Mouse (Mus musculus) liver, adult 2 months (tissue): Measurements from ENCODE around the gene Cd247. TPM values are rescaled to one million over a fixed set of nuclear protein-coding genes. Genes with fewer than 3 reads are reported as not detected.

Source experiments
- DNase-seq: peaks from one replicate; pipeline ENCODE4 v3.0.0-alpha.2; 2011; ENCODE audit warnings: low read depth, low spot score; ENCODE audit errors: extremely low read depth
- H3K27ac ChIP-seq: fragments of 200-500 bp; replicated peaks from 2 replicates; pipeline ENCODE4 v1.5.1; 2012; ENCODE audit warnings: low read depth, mild to moderate bottlenecking, control low read depth, inconsistent platforms, low read length; ENCODE audit not compliant: insufficient read depth
- H3K27me3 ChIP-seq: fragments of 200-500 bp; 2 replicates; pipeline ENCODE4 v1.6.1; 2012; ENCODE audit warnings: mild to moderate bottlenecking, moderate library complexity, low read length, inconsistent platforms; ENCODE audit not compliant: control insufficient read depth, insufficient read depth
- H3K36me3 ChIP-seq: fragments of 200-500 bp; 2 replicates; pipeline ENCODE4 v1.6.1; 2012; ENCODE audit warnings: low read length, inconsistent platforms; ENCODE audit not compliant: control insufficient read depth, insufficient read depth
- H3K4me1 ChIP-seq: fragments of 200-500 bp; 2 replicates; pipeline ENCODE4 v1.6.1; 2011; ENCODE audit warnings: low read length; ENCODE audit not compliant: control insufficient read depth, insufficient read depth
- H3K4me3 ChIP-seq: fragments of 200-500 bp; 2 replicates; pipeline ENCODE4 v1.5.1; 2011; ENCODE audit warnings: low read depth, mild to moderate bottlenecking, control low read depth, low read length, moderate library complexity; ENCODE audit not compliant: insufficient read depth
- H3K79me2 ChIP-seq: fragments of 200-500 bp; 2 replicates; pipeline ENCODE4 v1.6.1; 2012; ENCODE audit warnings: inconsistent platforms, mild to moderate bottlenecking, low read length, moderate library complexity; ENCODE audit not compliant: control insufficient read depth, insufficient read depth
- H3K9ac ChIP-seq: fragments of 200-500 bp; 2 replicates; pipeline ENCODE4 v1.6.1; 2012; ENCODE audit warnings: low read depth, mild to moderate bottlenecking, control low read depth, inconsistent platforms, low read length
- CTCF ChIP-seq: fragments of 200-500 bp; IDR thresholded peaks from 2 replicates; pipeline ENCODE4 v1.5.1; 2011; ENCODE audit warnings: low read depth, low read length, control low read depth
- POLR2A ChIP-seq: fragments of 200-500 bp; IDR thresholded peaks from 2 replicates; pipeline ENCODE4 v1.6.1; 2011; ENCODE audit warnings: low read length, control low read depth; ENCODE audit not compliant: insufficient read depth; ENCODE audit errors: extremely low read depth
- WGBS: fragments of 180-500 bp; shearing (Covaris S2); methylation state at CpG from one replicate; pipeline ENCODE4 v1.1.7; 2018; 5-methylcytosine and 5-hydroxymethylcytosine counted together
- polyA plus RNA-seq: library from polyadenylated mRNA; depleted of rRNA; stranded (reverse); fragments of >200 nt; gene quantifications from 2 replicates; pipeline ENCODE4 v1.2.3, GENCODE M21; 2012
- total RNA-seq: library from RNA; depleted of rRNA; stranded (reverse); fragments of >200 nt; gene quantifications from 2 replicates; pipeline ENCODE4 v1.2.3, GENCODE M21; 2014

The Cd247 gene
- total and polyA plus RNA-seq, 2 experiments, result 0.55 to 0.64 TPM

DNA sequence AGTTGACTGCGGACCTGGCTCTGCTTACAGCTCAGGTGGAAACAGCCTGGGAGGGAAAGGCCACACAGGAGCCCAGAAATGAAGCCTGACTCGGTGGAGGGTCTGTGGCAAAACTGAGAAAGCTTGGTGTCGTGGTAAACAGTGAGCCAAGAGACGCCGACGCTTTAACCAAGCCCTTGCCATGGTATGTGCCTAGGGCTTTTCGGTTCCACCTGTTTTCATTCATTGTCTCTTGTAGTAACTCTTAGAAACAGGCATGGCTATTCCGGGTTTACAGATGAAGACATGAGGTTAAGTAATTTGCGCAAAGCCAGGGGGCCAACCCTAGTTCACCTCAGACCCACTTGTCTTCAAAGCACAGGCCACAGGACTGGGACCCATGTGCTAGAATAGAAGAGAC is 23.9 kb upstream of the Cd247 start:
- H3K36me3 ChIP-seq, result no peaks in the 10 kb centered on the region
- peak; percentile 35 for DNase-seq
- 22% methylated on average over 9 of the region's 9 CpGs for WGBS
- no peak for TF ChIP-seq CTCF
- TF ChIP-seq POLR2A, result no peak
- H3K4me3 ChIP-seq, result peak overlapping the region; percentile 91
- H3K27me3 ChIP-seq, result no peaks in the 10 kb centered on the region
- H3K79me2 ChIP-seq, result peaks cover 14% of the 10 kb centered on the region; the same call in 1 of the 2 replicates
- peak overlapping the region; percentile 99 for H3K9ac ChIP-seq
- H3K27ac ChIP-seq, result peak overlapping the region; percentile 96
- H3K4me1 ChIP-seq, result peaks cover 19% of the 10 kb centered on the region

DNA sequence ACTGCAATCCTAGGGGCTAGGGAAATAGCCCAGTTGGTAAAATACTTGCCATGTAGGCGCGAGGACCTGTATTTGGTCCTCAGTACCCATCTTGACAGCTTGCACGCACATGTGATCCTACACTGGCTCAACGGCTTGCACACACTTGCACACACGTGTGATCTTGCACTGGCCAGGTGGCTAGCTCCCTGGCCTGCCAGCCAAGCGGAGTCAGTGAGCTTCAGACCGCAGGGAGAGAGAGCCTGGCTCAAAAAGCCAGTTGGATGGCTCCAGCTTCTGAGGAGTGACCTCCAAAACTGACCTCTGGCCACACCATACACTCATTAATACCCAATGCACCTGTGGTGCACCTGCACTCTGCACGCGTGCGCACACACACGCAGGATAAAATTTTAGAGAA is 23.4 kb upstream of the Cd247 start:
- H3K36me3 ChIP-seq, result peaks cover 4% of the 10 kb centered on the region
- H3K4me3 ChIP-seq, result peak overlapping the region; percentile 91
- H3K27me3 ChIP-seq, result no peaks in the 10 kb centered on the region
- H3K27ac ChIP-seq, result peak overlapping the region; percentile 96
- TF ChIP-seq POLR2A (no peak), CTCF (no peak)
- peak; percentile 88 for DNase-seq
- peak overlapping the region; percentile 99 for H3K9ac ChIP-seq
- WGBS, result 27% methylated on average over 11 of the region's 11 CpGs
- peaks cover 20% of the 10 kb centered on the region for H3K4me1 ChIP-seq
- H3K79me2 ChIP-seq, result peaks cover 14% of the 10 kb centered on the region; the same call in 1 of the 2 replicates

DNA sequence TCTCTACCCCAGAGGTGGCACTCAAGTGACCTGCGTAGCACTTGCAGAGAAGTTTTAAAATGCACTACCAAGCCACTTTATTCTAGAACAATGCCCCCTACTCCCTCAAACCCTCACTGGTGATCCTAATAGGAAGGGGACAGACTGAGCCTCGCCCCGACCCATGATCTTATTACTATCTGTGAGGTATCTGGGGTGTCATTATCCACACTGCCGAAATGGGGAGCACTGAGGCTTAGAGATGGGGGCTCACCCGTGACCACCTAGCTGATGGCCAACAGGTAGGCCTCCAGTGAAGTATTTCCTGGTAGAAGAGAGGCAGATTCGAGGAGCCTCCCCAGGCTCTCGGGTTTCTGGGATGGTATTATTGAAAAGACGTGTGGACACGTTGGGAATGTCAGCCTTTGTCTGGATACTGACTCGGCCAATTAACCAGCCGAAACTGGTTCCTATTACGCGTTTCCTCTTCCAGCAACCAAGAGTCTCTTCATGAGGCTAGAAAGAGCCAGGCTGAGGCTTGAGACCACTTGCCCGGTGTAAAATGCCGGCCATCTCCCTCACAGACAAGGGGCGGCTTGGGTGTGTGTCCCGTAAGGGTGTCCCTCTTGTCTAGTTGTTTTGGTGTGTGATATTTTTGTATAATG is 22.7 kb upstream of the Cd247 start:
- peaks cover 14% of the 10 kb centered on the region; the same call in 1 of the 2 replicates for H3K79me2 ChIP-seq
- no peak for DNase-seq
- peak overlapping the region; percentile 96 for H3K27ac ChIP-seq
- H3K4me1 ChIP-seq, result peaks cover 23% of the 10 kb centered on the region
- no peaks in the 10 kb centered on the region for H3K27me3 ChIP-seq
- peak overlapping the region; percentile 32 for H3K4me3 ChIP-seq
- peak overlapping the region; percentile 20 for H3K9ac ChIP-seq
- TF ChIP-seq POLR2A, result no peak
- no peak for TF ChIP-seq CTCF
- H3K36me3 ChIP-seq, result peaks cover 9% of the 10 kb centered on the region
- 50% methylated on average over 17 of the region's 17 CpGs for WGBS

DNA sequence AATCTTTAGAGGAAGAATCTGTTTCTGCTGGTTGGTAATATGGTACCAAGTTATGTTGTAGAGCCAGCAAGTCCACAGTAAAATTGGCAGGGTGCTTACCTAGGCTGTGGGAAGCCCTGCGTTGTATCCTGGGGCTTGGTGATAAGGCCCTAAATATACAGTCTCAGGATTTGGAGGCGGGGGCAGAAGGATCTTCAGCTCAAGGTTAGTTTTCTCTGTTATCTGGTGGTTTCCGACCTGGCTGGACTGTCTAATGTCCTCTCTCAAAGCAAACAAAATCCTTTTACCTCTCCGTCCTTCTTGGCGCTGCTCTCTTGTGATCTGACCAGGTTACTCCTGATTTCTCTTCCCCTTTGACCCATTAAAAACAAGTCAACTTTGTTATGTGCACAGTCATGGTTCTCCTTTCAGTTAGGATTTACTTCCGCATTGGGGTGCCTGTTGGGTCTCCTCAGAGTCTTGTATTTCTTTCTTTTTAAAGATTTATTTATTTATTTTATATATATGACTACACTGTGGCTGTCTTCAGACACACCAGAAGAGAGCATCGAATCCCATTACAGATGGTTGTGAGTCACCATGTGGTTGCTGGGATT is 22.1 kb upstream of the Cd247 start:
- Histone ChIP-seq H3K36me3 (peaks cover 13% of the 10 kb centered on the region), H3K79me2 (peaks cover 14% of the 10 kb centered on the region; the same call in 1 of the 2 replicates), H3K4me3 (peak overlapping the region; percentile 32), H3K27me3 (no peaks in the 10 kb centered on the region), H3K4me1 (peaks cover 25% of the 10 kb centered on the region), H3K27ac (peak overlapping the region; percentile 96), H3K9ac (peak overlapping the region; percentile 20)
- DNase-seq, result peak; percentile 99
- TF ChIP-seq POLR2A (no peak), CTCF (no peak)
- WGBS, result 21% methylated on average over 7 of the region's 7 CpGs

DNA sequence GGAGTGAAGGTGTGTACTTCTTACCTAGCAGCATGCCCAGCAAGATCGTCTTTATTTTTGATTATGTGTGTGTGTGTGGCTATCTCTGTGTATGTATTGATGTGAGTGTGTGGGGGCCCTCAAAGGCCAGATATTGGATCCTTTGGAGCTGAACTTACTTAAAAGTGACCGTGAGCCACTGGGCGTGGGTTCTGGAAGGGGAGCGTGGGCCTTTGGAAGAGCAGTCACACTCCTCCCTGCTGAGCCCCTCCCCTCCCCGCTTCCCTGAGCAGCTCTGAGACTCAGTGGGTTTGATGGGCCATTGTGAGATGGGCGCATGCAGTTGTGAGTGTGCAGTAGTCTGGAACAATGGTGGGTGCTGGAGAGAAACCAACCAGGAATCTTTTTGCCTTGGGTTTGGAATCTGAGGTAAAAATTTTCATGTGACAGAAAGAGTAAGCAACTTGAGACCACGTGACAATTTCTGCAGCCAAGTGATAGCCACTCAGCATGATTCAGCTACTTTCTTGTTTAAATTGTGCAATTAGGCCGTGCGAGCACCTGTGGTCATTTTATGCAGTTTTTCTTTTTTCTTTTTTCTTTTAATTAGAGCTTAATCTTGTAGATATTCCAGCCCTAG is 19.5 kb upstream of the Cd247 start:
- WGBS, result 30% methylated on average over 9 of the region's 9 CpGs
- H3K9ac ChIP-seq, result peak overlapping the region; percentile 43
- H3K4me3 ChIP-seq, result no peak overlapping the region
- peak overlapping the region; percentile 82 for H3K27ac ChIP-seq
- TF ChIP-seq CTCF (no peak), POLR2A (no peak)
- H3K4me1 ChIP-seq, result peaks cover 24% of the 10 kb centered on the region
- H3K27me3 ChIP-seq, result no peaks in the 10 kb centered on the region
- peaks cover 10% of the 10 kb centered on the region; the same call in 1 of the 2 replicates for H3K79me2 ChIP-seq
- DNase-seq, result peak; percentile 94
- H3K36me3 ChIP-seq, result peaks cover 26% of the 10 kb centered on the region
